Mouse (Mus musculus) hindbrain, embryonic 15.5 days (tissue): ENCODE measurements around the gene Akr1b10. TPM values are rescaled to one million over a fixed set of nuclear protein-coding genes. Genes with fewer than 3 reads are reported as not detected.
"Not testable (repeated sequence)": the region's sequence is repeated elsewhere in the genome, so short reads cannot be mapped to it uniquely, and the experiment has no call there.

Experiments used
- ATAC-seq: fragments of 200-750 bp; cut with Nextera tagmentation; 2 replicates; pipeline ENCODE4 v1.8.0; 2017; ENCODE audit warnings: low read depth, moderate number of reproducible peaks, moderate TSS enrichment; ENCODE audit not compliant: low FRiP score
- H3K27ac ChIP-seq: fragments of 300-500 bp; sonication (generic); replicated peaks from 2 replicates; pipeline ENCODE4 v1.5.1; 2015; ENCODE audit warnings: mild to moderate bottlenecking, inconsistent platforms
- H3K27me3 ChIP-seq: fragments of 300-500 bp; sonication (generic); 2 replicates; pipeline ENCODE4 v1.6.1; 2015; ENCODE audit warnings: control low read depth, inconsistent platforms
- H3K36me3 ChIP-seq: fragments of 300-500 bp; sonication (generic); 2 replicates; pipeline ENCODE4 v1.6.1; 2015; ENCODE audit warnings: control low read depth, inconsistent platforms
- H3K4me1 ChIP-seq: fragments of 300-500 bp; sonication (generic); replicated peaks from 2 replicates; pipeline ENCODE4 v1.6.1; 2015; ENCODE audit warnings: control low read depth, inconsistent platforms
- H3K4me2 ChIP-seq: fragments of 300-500 bp; sonication (generic); 2 replicates; pipeline ENCODE4 v1.6.1; 2015; ENCODE audit warnings: moderate library complexity, mild to moderate bottlenecking, inconsistent platforms
- H3K4me3 ChIP-seq: fragments of 300-500 bp; sonication (generic); 2 replicates; pipeline ENCODE4 v1.5.1; 2015; ENCODE audit warnings: mild to moderate bottlenecking, inconsistent platforms
- H3K9ac ChIP-seq: fragments of 300-500 bp; sonication (generic); 2 replicates; pipeline ENCODE4 v1.6.1; 2015; ENCODE audit warnings: inconsistent platforms
- H3K9me3 ChIP-seq: fragments of 300-500 bp; sonication (generic); 2 replicates; pipeline ENCODE4 v1.6.1; 2016; ENCODE audit warnings: control low read depth, inconsistent platforms
- WGBS: fragments of 180-500 bp; shearing (Covaris S2); methylation state at CpG from one replicate; pipeline ENCODE4 v1.1.7; 2015; 5-methylcytosine and 5-hydroxymethylcytosine counted together
- polyA plus RNA-seq: library from polyadenylated mRNA; unstranded; fragments of >200 nt; fragmentation: Nextera tagmentation; extraction: Ambion mirVana; gene quantifications from 2 replicates; pipeline ENCODE4 v1.2.1, GENCODE M21; 2015

The Akr1b10 gene
- polyA plus RNA-seq, 1 experiment from 2014 or later, result 14.3 TPM

DNA sequence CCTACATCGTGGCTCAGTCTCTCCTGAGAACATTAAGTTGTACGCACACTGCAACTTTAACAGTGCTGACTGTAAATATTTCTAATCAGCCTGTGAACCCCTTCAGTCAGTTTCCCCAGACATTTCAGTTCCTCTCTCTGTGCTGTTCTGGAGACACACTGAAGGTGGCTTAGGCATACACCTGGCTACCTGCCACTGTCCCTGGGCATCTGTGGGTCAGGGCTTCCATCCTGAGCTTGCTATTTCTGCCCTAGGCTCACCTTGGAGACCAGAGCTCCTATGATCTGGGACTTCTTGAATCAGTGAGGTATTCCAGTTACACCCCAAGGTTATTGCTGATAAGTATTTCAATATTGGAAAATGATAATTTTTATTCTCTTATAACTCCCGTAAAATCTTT lies 31.6 kb upstream of the Akr1b10 start:
- H3K27ac ChIP-seq, result no peak overlapping the region
- ATAC-seq, result no peak

GRCm38 (mm10) chr6:34353658-34354353 lies 30.2 kb upstream of the Akr1b10 start, which contains the start of gene Akr1b8:
Gene Akr1b8, plus strand, starts transcription at chr6:34354119.
- ATAC-seq, result no peak; the same call in 1 of the 2 replicates
- Histone ChIP-seq H3K9ac (no peak within 1 kb of the TSS), H3K36me3 (no peaks in the 10 kb centered on the region), H3K27ac (no peak within 1 kb of the TSS), H3K27me3 (no peaks in the 10 kb centered on the region), H3K9me3 (no peaks in the 10 kb centered on the region), H3K4me2 (peak within 1 kb of the TSS; percentile 45), H3K4me1 (peaks cover 3% of the 10 kb centered on the region; the same call in 1 of the 2 replicates), H3K4me3 (peak within 1 kb of the TSS; percentile 14; the same call in 1 of the 2 replicates)
- 13% methylated on average over 16 of the region's 16 CpGs for WGBS

More for the DNA sequence above, 31.6 kb upstream of the Akr1b10 start:
- Histone ChIP-seq H3K4me1 (peaks cover 3% of the 10 kb centered on the region; the same call in 1 of the 2 replicates), H3K9me3 (no peaks in the 10 kb centered on the region), H3K27me3 (no peaks in the 10 kb centered on the region), H3K9ac (no peak overlapping the region), H3K4me2 (no peak overlapping the region), H3K36me3 (no peaks in the 10 kb centered on the region), H3K4me3 (no peak overlapping the region)
- WGBS, result 85% methylated on average over 3 of the region's 3 CpGs

- no peak for ATAC-seq
- Histone ChIP-seq H3K9ac (no peak overlapping the region), H3K4me1 (peaks cover 3% of the 10 kb centered on the region; the same call in 1 of the 2 replicates), H3K27ac (no peak overlapping the region), H3K4me3 (no peak overlapping the region), H3K4me2 (peak overlapping the region; percentile 45), H3K27me3 (no peaks in the 10 kb centered on the region), H3K9me3 (no peaks in the 10 kb centered on the region), H3K36me3 (no peaks in the 10 kb centered on the region)
- WGBS, result 79% methylated on average over 8 of the region's 8 CpGs
Measured at GRCm38 (mm10) chr6:34354354-34355348, 29.4 kb upstream of the Akr1b10 start.

GRCm38 (mm10) chr6:34355349-34355747 lies 28.7 kb upstream of the Akr1b10 start:
- no peak overlapping the region for H3K9ac ChIP-seq
- peaks cover 3% of the 10 kb centered on the region; the same call in 1 of the 2 replicates for H3K4me1 ChIP-seq
- H3K27ac ChIP-seq, result no peak overlapping the region
- H3K4me2 ChIP-seq, result no peak overlapping the region
- H3K27me3 ChIP-seq, result no peaks in the 10 kb centered on the region
- no peak for ATAC-seq
- no peaks in the 10 kb centered on the region for H3K36me3 ChIP-seq
- no peak overlapping the region for H3K4me3 ChIP-seq
- WGBS, result 83% methylated on average over 6 of the region's 6 CpGs
- no peaks in the 10 kb centered on the region for H3K9me3 ChIP-seq

- peaks cover 3% of the 10 kb centered on the region; the same call in 1 of the 2 replicates for H3K4me1 ChIP-seq
- ATAC-seq, result no peak
Measured at GRCm38 (mm10) chr6:34355841-34356240, 28.2 kb upstream of the Akr1b10 start.

DNA sequence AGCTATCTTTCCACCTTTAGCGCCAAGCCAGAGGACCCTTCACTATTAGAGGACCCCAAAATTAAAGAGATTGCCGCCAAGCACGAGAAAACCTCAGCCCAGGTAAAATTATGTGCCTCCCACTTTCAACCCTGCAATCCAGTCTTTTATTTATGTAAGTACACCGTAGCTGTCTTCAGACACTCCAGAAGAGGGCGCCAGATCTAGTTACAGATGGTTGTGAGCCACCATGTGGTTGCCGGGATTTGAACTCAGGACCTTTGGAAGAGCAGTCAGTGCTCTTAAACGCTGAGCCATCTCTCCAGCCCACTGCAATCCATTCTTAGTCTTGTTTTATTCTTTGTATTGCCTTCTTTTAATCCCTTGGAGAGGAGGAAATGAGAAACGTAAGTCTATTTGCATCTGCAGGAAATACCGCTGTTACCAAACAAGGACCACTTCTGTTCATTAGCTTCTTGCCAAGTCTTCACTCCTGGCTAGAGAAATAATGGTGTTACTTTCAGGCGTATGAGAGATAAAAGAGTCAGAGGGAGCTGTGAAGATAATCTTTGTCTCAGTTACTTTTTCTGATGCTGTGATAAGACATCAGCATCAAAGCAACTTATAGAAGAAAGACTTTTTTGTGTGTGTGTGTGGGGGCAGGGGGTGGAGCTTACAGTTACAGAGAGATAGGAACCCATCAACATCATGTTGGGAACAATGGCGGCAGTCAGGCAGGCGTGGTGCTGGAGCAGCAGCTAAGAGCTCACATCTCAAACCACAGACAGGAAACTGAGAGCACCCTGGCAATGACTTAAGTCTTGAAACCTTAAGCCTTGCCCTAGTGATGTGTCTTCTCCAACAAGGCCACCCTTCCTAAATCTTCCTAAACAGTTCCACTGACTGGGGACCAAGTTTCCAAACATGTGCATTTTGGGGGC lies 19.5 kb upstream of the Akr1b10 start:
- no peak overlapping the region for H3K4me3 ChIP-seq
- no peaks in the 10 kb centered on the region for H3K36me3 ChIP-seq
- 87% methylated on average over 12 of the region's 12 CpGs for WGBS
- ATAC-seq, result no peak
- H3K27ac ChIP-seq, result no peak overlapping the region
- no peaks in the 10 kb centered on the region for H3K4me1 ChIP-seq
- H3K27me3 ChIP-seq, result no peaks in the 10 kb centered on the region
- no peak overlapping the region for H3K9ac ChIP-seq
- H3K4me2 ChIP-seq, result no peak overlapping the region
- H3K9me3 ChIP-seq, result no peaks in the 10 kb centered on the region

More at GRCm38 (mm10) chr6:34355841-34356240, 28.2 kb upstream of the Akr1b10 start:
- H3K9ac ChIP-seq, result no peak overlapping the region
- no peak overlapping the region for H3K4me3 ChIP-seq
- H3K27me3 ChIP-seq, result no peaks in the 10 kb centered on the region
- H3K4me2 ChIP-seq, result no peak overlapping the region
- H3K36me3 ChIP-seq, result no peaks in the 10 kb centered on the region
- no peak overlapping the region for H3K27ac ChIP-seq
- no peaks in the 10 kb centered on the region for H3K9me3 ChIP-seq
- WGBS, result 88% methylated on average over 9 of the region's 9 CpGs

DNA sequence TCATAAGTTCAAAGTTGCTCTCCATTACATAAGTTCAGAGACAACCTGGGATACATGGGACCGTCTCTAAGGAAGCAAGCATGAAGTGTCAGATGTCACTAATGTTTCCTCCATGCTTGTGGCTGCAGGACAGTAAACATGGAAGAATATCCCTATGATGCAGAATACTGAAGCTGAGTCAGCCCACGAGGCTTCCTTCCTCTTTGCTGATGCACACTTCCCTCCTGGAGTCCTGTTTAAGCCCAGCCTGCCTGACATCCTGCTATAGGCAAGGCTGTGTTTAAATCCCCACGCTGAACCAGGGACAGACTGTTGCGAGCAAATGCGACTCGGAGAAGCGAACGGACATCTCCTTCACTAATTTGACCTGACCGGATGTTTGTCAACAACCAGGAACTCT lies 16.0 kb upstream of the Akr1b10 start:
- no peak overlapping the region for H3K27ac ChIP-seq
- no peak overlapping the region for H3K4me3 ChIP-seq
- H3K27me3 ChIP-seq, result no peaks in the 10 kb centered on the region
- H3K4me2 ChIP-seq, result no peak overlapping the region
- WGBS, result 87% methylated on average over 9 of the region's 9 CpGs
- no peaks in the 10 kb centered on the region for H3K4me1 ChIP-seq
- no peaks in the 10 kb centered on the region for H3K36me3 ChIP-seq
- no peaks in the 10 kb centered on the region for H3K9me3 ChIP-seq
- no peak for ATAC-seq
- H3K9ac ChIP-seq, result no peak overlapping the region

DNA sequence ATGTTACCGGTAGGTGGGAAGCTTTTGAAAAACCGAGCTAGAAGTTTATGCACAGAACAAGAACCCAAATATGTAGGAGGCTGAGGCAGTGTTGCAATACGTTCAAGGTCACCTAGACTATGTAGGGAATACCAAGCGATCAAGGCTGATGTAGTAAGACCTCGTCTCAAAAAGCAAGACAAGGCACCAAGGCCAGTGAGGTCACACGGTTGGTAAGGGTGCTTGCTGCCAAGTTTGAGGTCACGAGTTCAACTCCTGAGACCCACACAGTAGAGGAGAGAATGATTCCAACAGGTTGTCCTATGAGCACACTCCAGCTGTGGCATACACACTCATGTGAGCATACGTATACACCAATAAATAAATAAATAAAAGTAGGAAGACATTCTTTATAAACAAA lies 13.9 kb upstream of the Akr1b10 start:
- no peaks in the 10 kb centered on the region for H3K9me3 ChIP-seq
- no peak overlapping the region for H3K9ac ChIP-seq
- H3K4me2 ChIP-seq, result no peak overlapping the region
- no peak overlapping the region for H3K4me3 ChIP-seq
- WGBS, result 64% methylated on average over 8 of the region's 8 CpGs
- H3K27me3 ChIP-seq, result no peaks in the 10 kb centered on the region
- H3K4me1 ChIP-seq, result no peaks in the 10 kb centered on the region
- ATAC-seq, result no peak
- H3K36me3 ChIP-seq, result no peaks in the 10 kb centered on the region
- H3K27ac ChIP-seq, result no peak overlapping the region

- Histone ChIP-seq H3K4me1 (no peaks in the 10 kb centered on the region), H3K9ac (no peak overlapping the region), H3K36me3 (no peaks in the 10 kb centered on the region), H3K9me3 (no peaks in the 10 kb centered on the region), H3K4me2 (peak overlapping the region; percentile 36), H3K27me3 (no peaks in the 10 kb centered on the region), H3K27ac (no peak overlapping the region), H3K4me3 (no peak overlapping the region)
- WGBS, result 24% methylated on average over 18 of the region's 18 CpGs
- ATAC-seq, result no peak
Measured at GRCm38 (mm10) chr6:34371700-34372351, 12.2 kb upstream of the Akr1b10 start.

DNA sequence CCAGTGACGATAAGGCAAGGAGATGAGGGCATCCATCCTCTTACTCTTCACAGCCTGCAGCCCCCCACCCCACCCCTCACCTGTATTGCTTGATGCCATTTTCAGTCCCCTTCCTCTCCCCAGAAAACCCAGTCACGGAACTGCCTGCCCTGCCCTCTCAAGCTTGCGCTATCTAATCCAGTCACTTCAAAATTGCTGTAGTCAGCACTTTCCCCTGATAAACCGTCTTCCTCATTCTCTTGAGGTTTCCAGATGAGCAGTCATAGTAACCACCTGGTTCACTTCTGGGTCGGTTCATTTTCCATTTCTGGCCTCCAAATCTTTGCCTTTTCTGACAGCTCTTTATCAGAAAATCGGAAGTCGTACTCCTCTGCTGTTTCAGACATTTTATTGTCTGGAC lies 10.2 kb upstream of the Akr1b10 start:
- no peak overlapping the region for H3K9ac ChIP-seq
- 83% methylated on average over 7 of the region's 7 CpGs for WGBS
- H3K27me3 ChIP-seq, result no peaks in the 10 kb centered on the region
- no peak overlapping the region for H3K27ac ChIP-seq
- no peak overlapping the region for H3K4me3 ChIP-seq
- H3K4me2 ChIP-seq, result no peak overlapping the region
- no peaks in the 10 kb centered on the region for H3K36me3 ChIP-seq
- ATAC-seq, result no peak
- H3K4me1 ChIP-seq, result no peaks in the 10 kb centered on the region
- no peaks in the 10 kb centered on the region for H3K9me3 ChIP-seq

GRCm38 (mm10) chr6:34375888-34376287 lies 8.1 kb upstream of the Akr1b10 start:
- H3K4me2 ChIP-seq, H3K9me3 ChIP-seq, H3K27me3 ChIP-seq, H3K4me1 ChIP-seq, H3K4me3 ChIP-seq, H3K27ac ChIP-seq, H3K9ac ChIP-seq, H3K36me3 ChIP-seq, ATAC-seq: not testable (repeated sequence)
- WGBS, result 75% methylated on average over 5 of the region's 5 CpGs
